Mouse (Mus musculus) liver, embryonic 13.5 days (tissue): ENCODE results near the gene Arhgap32. TPM values are rescaled to one million over a fixed set of nuclear protein-coding genes. Genes with fewer than 3 reads are reported as not detected.
"Not testable (repeated sequence)": the region's sequence is repeated elsewhere in the genome, so short reads cannot be mapped to it uniquely, and the experiment has no call there.

Experiments used
- ATAC-seq: fragments of 200-750 bp; cut with Nextera tagmentation; 2 replicates; pipeline ENCODE4 v1.8.0; 2017; ENCODE audit warnings: low read depth, mild to moderate bottlenecking, moderate number of reproducible peaks, moderate library complexity
- DNase-seq: peaks from one replicate; pipeline ENCODE4 v3.0.0; 2022
- H3K27ac ChIP-seq: fragments of 300-500 bp; sonication (generic); 2 replicates; pipeline ENCODE4 v1.5.1; 2015; ENCODE audit warnings: moderate library complexity, mild to moderate bottlenecking, inconsistent platforms
- H3K27me3 ChIP-seq: fragments of 300-500 bp; sonication (generic); 2 replicates; pipeline ENCODE4 v1.6.1; 2015; ENCODE audit warnings: mild to moderate bottlenecking, inconsistent platforms
- H3K36me3 ChIP-seq: fragments of 300-500 bp; sonication (generic); 2 replicates; pipeline ENCODE4 v1.6.1; 2015; ENCODE audit warnings: mild to moderate bottlenecking, inconsistent platforms
- H3K4me1 ChIP-seq: fragments of 300-500 bp; sonication (generic); replicated peaks from 2 replicates; pipeline ENCODE4 v1.6.1; 2015; ENCODE audit warnings: inconsistent platforms
- H3K4me2 ChIP-seq: fragments of 300-500 bp; sonication (generic); 2 replicates; pipeline ENCODE4 v1.6.1; 2015; ENCODE audit warnings: inconsistent platforms, mild to moderate bottlenecking, moderate library complexity
- H3K4me3 ChIP-seq: fragments of 300-500 bp; sonication (generic); replicated peaks from 2 replicates; pipeline ENCODE4 v1.5.1; 2015; ENCODE audit warnings: mild to moderate bottlenecking, inconsistent platforms
- H3K9ac ChIP-seq: fragments of 300-500 bp; sonication (generic); 2 replicates; pipeline ENCODE4 v1.6.1; 2015; ENCODE audit warnings: mild to moderate bottlenecking, inconsistent platforms
- H3K9me3 ChIP-seq: fragments of 300-500 bp; sonication (generic); replicated peaks from 2 replicates; pipeline ENCODE4 v1.6.1; 2016; ENCODE audit warnings: inconsistent platforms
- WGBS: fragments of 180-500 bp; shearing (Covaris S2); methylation state at CpG from one replicate; pipeline ENCODE4 v1.1.7; 2015; ENCODE audit not compliant: insufficient replicate concordance; 5-methylcytosine and 5-hydroxymethylcytosine counted together
- polyA plus RNA-seq: library from polyadenylated mRNA; unstranded; fragments of >200 nt; fragmentation: Nextera tagmentation; extraction: Ambion mirVana; gene quantifications from 2 replicates; pipeline ENCODE4 v1.2.1, GENCODE M21; 2015

The Arhgap32 gene
- polyA plus RNA-seq, 1 experiment from 2014 or later = 0.28 TPM

DNA sequence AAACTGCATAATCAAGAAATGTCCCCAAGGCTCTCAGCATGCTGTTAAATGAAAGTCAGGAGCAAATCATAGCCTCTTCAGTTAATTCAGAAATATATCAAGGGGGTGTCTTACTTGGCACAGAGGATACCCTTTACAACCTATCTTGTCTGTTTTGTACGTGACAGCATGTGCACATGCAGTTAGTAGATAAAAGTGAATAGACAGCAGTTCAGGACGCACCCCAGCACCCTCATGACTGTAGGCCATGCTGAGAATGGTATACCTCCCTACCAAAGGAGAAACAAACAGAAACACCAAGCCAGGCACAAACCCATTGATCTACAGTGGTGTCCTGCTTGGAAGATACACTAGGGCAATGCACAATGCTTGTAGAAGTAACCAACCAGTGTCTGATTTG is 14.4 kb upstream of the Arhgap32 start:
- ATAC-seq (peak; percentile 84), DNase-seq (peak; percentile 31)
- Histone ChIP-seq H3K4me1 (peaks cover 63% of the 10 kb centered on the region), H3K9me3 (no peaks in the 10 kb centered on the region), H3K4me2 (no peak overlapping the region), H3K27ac (peak overlapping the region; percentile 60), H3K9ac (no peak overlapping the region), H3K27me3 (no peaks in the 10 kb centered on the region), H3K36me3 (no peaks in the 10 kb centered on the region), H3K4me3 (no peak overlapping the region)
- 20% methylated on average over 2 of the region's 2 CpGs for WGBS

DNA sequence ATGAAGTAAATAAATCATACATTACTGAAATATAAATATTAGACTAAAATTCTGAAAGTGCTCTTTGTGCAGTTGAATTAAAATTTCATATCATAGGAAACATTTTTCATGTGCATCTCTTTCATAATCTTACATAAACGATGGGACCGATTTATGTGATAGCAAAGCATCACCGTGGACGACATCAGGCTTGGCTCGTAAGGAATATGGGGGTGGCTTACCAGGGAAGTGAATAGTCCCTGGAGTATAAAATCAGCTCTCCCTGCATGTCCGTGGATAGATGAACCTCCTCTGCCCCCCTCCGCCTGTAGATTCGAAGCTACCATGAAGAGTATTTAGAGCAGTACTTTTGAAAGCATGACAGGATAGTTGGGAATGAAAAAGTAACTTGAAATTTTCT is 11.3 kb upstream of the Arhgap32 start:
- DNase-seq = no peak
- Histone ChIP-seq H3K4me2 (no peak overlapping the region), H3K4me3 (no peak overlapping the region), H3K4me1 (peaks cover 37% of the 10 kb centered on the region), H3K9me3 (no peaks in the 10 kb centered on the region), H3K27me3 (no peaks in the 10 kb centered on the region), H3K27ac (no peak overlapping the region), H3K36me3 (no peaks in the 10 kb centered on the region), H3K9ac (no peak overlapping the region)
- WGBS = 74% methylated on average over 8 of the region's 8 CpGs
- no peak for ATAC-seq

DNA sequence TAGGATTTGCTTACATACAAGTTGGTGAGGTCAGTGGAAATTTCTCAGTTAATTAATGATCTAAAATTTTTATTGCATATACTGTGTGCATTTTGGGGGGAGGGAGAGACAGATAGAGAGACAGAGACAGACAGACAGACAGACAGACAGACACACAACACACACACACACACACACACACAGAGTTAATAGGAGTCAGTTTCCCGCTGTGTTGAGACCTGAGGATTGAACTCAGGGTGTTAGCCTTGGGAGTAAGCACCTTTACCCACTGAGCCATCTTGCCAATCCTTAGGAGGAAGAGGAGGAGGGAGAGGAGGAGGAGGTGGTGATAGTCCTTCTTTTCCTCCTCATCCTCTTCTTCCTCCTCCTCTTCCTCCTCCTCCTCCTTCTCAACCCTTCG is 5.6 kb upstream of the Arhgap32 start:
- H3K27ac ChIP-seq = no peak overlapping the region
- no peaks in the 10 kb centered on the region for H3K27me3 ChIP-seq
- no peaks in the 10 kb centered on the region for H3K9me3 ChIP-seq
- no peak overlapping the region for H3K4me2 ChIP-seq
- DNase-seq (no peak), ATAC-seq (no peak)
- no peaks in the 10 kb centered on the region for H3K36me3 ChIP-seq
- no peaks in the 10 kb centered on the region for H3K4me1 ChIP-seq
- H3K9ac ChIP-seq = no peak overlapping the region
- 62% methylated on average over 2 of the region's 2 CpGs for WGBS
- no peak overlapping the region for H3K4me3 ChIP-seq

DNA sequence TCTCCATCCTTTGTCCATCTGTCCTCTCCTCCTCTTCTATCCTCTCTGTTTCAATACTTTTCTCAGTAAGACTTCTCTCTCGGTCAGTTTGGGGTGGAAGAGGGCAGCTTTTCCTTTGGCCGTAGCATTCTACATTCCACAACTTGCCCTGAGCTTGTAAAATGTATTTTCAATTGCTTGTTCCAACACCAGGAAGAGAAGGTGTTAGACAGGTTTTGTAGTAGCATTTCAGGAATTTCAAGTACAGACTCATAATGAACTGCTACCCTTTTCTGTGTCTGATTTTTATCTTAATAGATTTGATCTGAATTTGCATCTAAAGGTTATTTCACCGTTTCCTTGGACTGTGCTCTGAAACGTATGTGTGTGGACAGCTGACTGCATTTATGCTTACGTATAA is 336 bp downstream of the Arhgap32 start:
- Histone ChIP-seq H3K27ac (no peak overlapping the region), H3K4me3 (no peak overlapping the region), H3K9me3 (no peaks in the 10 kb centered on the region), H3K4me1 (peaks cover 18% of the 10 kb centered on the region), H3K27me3 (no peaks in the 10 kb centered on the region), H3K36me3 (no peaks in the 10 kb centered on the region), H3K4me2 (no peak overlapping the region), H3K9ac (no peak overlapping the region)
- 73% methylated on average over 5 of the region's 5 CpGs for WGBS
- ATAC-seq (no peak), DNase-seq (no peak)

- Histone ChIP-seq H3K27ac (0 out of 2 replicates have a peak overlapping the region, but pooled peaks have one; percentile 24), H3K9me3 (no peaks in the 10 kb centered on the region), H3K4me1 (peaks cover 18% of the 10 kb centered on the region), H3K27me3 (no peaks in the 10 kb centered on the region), H3K36me3 (no peaks in the 10 kb centered on the region), H3K4me2 (no peak overlapping the region), H3K9ac (no peak overlapping the region), H3K4me3 (no peak overlapping the region)
- no peak for DNase-seq
- ATAC-seq = no peak
- 25% methylated on average over 4 of the region's 4 CpGs for WGBS
These were observed 1.9 kb downstream of the Arhgap32 start for GRCm38 (mm10) chr9:32117876-32118275.

GRCm38 (mm10) chr9:32118433-32118832 is 2.5 kb downstream of the Arhgap32 start:
- Histone ChIP-seq H3K4me1 (peaks cover 18% of the 10 kb centered on the region), H3K9me3 (no peaks in the 10 kb centered on the region), H3K9ac (0 out of 2 replicates have a peak overlapping the region, but pooled peaks have one; percentile 0), H3K27ac (0 out of 2 replicates have a peak overlapping the region, but pooled peaks have one; percentile 24), H3K4me3 (no peak overlapping the region), H3K27me3 (no peaks in the 10 kb centered on the region), H3K4me2 (no peak overlapping the region), H3K36me3 (no peaks in the 10 kb centered on the region)
- peak; percentile 80 for ATAC-seq
- DNase-seq = no peak

GRCm38 (mm10) chr9:32119586-32119985 is 3.6 kb downstream of the Arhgap32 start:
- DNase-seq = no peak
- WGBS = 80% methylated on average over 6 of the region's 6 CpGs
- no peaks in the 10 kb centered on the region for H3K36me3 ChIP-seq

GRCm38 (mm10) chr9:32120162-32120561 is 4.2 kb downstream of the Arhgap32 start:
- Histone ChIP-seq H3K9ac (no peak overlapping the region), H3K9me3 (no peaks in the 10 kb centered on the region), H3K4me2 (no peak overlapping the region), H3K27me3 (no peaks in the 10 kb centered on the region), H3K36me3 (no peaks in the 10 kb centered on the region), H3K27ac (no peak overlapping the region), H3K4me3 (no peak overlapping the region), H3K4me1 (peaks cover 18% of the 10 kb centered on the region)
- DNase-seq = no peak
- no peak for ATAC-seq
- WGBS = 52% methylated on average over 1 of the region's 1 CpGs

More at GRCm38 (mm10) chr9:32119586-32119985, 3.6 kb downstream of the Arhgap32 start:
- Histone ChIP-seq H3K4me2 (no peak overlapping the region), H3K27me3 (no peaks in the 10 kb centered on the region), H3K9me3 (no peaks in the 10 kb centered on the region), H3K9ac (no peak overlapping the region), H3K4me1 (peaks cover 18% of the 10 kb centered on the region), H3K4me3 (no peak overlapping the region), H3K27ac (no peak overlapping the region)
- ATAC-seq = no peak

- H3K27me3 ChIP-seq, H3K36me3 ChIP-seq, H3K4me2 ChIP-seq, H3K9me3 ChIP-seq, ATAC-seq, DNase-seq, H3K9ac ChIP-seq, H3K4me3 ChIP-seq, H3K27ac ChIP-seq: not testable (repeated sequence)
- H3K4me1 ChIP-seq = peaks cover 18% of the 10 kb centered on the region
- WGBS = 76% methylated on average over 13 of the region's 13 CpGs
These were observed 5.3 kb downstream of the Arhgap32 start for GRCm38 (mm10) chr9:32121271-32121670.

GRCm38 (mm10) chr9:32136195-32136594 is 20.3 kb downstream of the Arhgap32 start:
- no peak for DNase-seq
- no peak for ATAC-seq
- Histone ChIP-seq H3K4me3 (no peak overlapping the region), H3K36me3 (no peaks in the 10 kb centered on the region), H3K4me1 (no peaks in the 10 kb centered on the region), H3K9me3 (no peaks in the 10 kb centered on the region), H3K27me3 (no peaks in the 10 kb centered on the region), H3K9ac (no peak overlapping the region), H3K4me2 (no peak overlapping the region), H3K27ac (no peak overlapping the region)

DNA sequence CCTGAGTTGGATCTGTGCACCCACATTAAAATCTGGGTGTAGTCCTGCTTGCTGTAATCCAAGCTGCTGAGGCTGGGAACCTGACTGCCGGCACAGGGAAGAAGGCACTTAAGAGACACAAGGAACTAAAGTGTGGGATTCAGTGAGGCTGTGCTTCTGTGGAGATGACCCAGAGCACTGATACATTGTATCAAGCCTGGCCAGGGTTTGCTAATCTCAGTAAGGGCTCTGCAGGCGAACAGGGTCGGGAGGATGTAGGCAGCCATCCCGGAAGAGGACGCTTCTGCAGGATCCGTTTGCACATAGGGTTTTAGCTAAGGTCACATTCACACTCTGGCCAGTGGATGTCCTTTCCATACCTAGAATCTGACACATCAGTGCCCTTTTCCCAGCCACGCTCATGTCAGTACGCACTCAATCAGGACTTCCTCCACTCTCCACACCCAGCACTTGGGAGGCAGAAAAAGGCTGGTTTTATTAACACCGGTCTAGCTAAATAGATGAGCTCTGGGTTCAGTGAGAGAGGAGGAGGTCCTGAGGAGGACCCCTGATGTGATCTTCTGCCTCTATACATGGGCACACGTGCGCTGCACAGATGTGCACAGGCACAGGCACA is 20.9 kb downstream of the Arhgap32 start:
- ATAC-seq = no peak
- no peaks in the 10 kb centered on the region for H3K36me3 ChIP-seq
- H3K9me3 ChIP-seq = no peaks in the 10 kb centered on the region
- no peak overlapping the region for H3K9ac ChIP-seq
- WGBS = 69% methylated on average over 11 of the region's 11 CpGs
- no peaks in the 10 kb centered on the region for H3K27me3 ChIP-seq
- H3K4me1 ChIP-seq = no peaks in the 10 kb centered on the region
- H3K27ac ChIP-seq = no peak overlapping the region
- no peak for DNase-seq
- H3K4me3 ChIP-seq = no peak overlapping the region
- no peak overlapping the region for H3K4me2 ChIP-seq

DNA sequence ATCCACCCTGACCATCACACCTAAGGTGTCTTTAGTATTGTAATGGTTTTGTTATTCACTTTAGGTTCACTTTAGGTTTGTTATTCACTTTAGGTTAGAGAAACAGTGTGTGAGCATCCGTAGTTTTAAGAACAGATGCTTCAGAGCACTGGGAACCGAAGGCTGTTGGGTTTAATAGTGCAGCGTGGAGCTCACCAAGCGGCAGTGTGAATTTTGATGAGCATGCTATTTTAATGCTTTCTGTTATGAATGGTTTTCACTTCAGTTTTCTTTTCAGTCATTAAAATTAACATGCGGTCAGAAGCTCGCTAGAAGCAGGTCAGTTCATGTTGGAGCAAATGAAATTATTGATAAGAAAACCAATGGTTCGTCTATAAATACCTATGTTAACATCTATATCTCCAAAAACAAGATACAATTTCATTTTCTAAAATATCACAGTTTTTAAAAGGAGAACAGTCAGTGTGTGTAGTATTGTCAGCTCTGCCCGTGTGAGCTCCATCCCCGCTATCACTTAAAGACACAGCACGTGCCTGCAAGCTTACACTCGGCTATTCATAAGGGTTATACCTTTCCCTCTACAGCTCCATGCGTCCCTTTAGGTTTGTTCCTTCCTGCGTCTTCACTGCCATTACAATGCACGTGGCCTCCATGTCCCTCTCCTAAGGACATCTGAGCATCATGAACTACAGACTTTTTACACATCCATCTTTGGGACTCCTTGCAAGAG is 21.9 kb downstream of the Arhgap32 start:
- WGBS = 77% methylated on average over 14 of the region's 14 CpGs
- Histone ChIP-seq H3K36me3 (no peaks in the 10 kb centered on the region), H3K27me3 (no peaks in the 10 kb centered on the region), H3K9me3 (no peaks in the 10 kb centered on the region), H3K4me3 (no peak overlapping the region), H3K4me1 (peaks cover 3% of the 10 kb centered on the region; the same call in 1 of the 2 replicates), H3K9ac (no peak overlapping the region), H3K27ac (no peak overlapping the region), H3K4me2 (no peak overlapping the region)
- ATAC-seq (no peak), DNase-seq (no peak)
